Mouse (Mus musculus): Measurements from ENCODE around the gene Sh2d7.

GRCm38 (mm10) chr9:54490431-54490830 is 48.4 kb upstream of the Sh2d7 start:
- TF ChIP-seq CTCF (IDR thresholded peaks at IDR 0.05; ENCODE audit: insufficient read depth, low read length) = no peak
- TF ChIP-seq POLR2A (IDR thresholded peaks at IDR 0.05; ENCODE audit: borderline replicate concordance, extremely low read depth, low read depth, low read length) = no peak

Data from lung, adult 2 months (tissue).